Mouse (Mus musculus) E14TG2a.4 (cell line): ENCODE results near the gene Adprm.
A peak's percentile ranks its signal among the peaks of the same experiment; 100 is the strongest.

Source experiments
- H3K27me3 ChIP-seq: 2 replicates; pipeline ENCODE4 v1.6.1; 2014; ENCODE audit warnings: low read length, control low read depth; ENCODE audit not compliant: insufficient read depth
- H3K36me3 ChIP-seq: 2 replicates; pipeline ENCODE4 v1.6.1; 2014; ENCODE audit warnings: low read length, control low read depth; ENCODE audit not compliant: insufficient read depth
- H3K4me1 ChIP-seq: replicated peaks from 2 replicates; pipeline ENCODE4 v1.6.1; 2014; ENCODE audit warnings: low read depth, low read length, control low read depth
- H3K4me3 ChIP-seq: replicated peaks from 2 replicates; pipeline ENCODE4 v1.5.1; 2014; ENCODE audit warnings: mild to moderate bottlenecking, low read length
- H3K9me3 ChIP-seq: 2 replicates; pipeline ENCODE4 v1.6.1; 2014; ENCODE audit warnings: low read length, control low read depth
- CTCF ChIP-seq: conservative IDR thresholded peaks from 2 replicates; pipeline ENCODE4 v1.5.1; 2014; ENCODE audit warnings: low read length
- NANOG ChIP-seq: IDR thresholded peaks from 2 replicates; pipeline ENCODE4 v1.6.1; 2014; ENCODE audit warnings: borderline replicate concordance, low read length, mixed read lengths
- POU5F1 ChIP-seq: IDR thresholded peaks from 2 replicates; pipeline ENCODE4 v1.6.1; 2014; ENCODE audit warnings: low read length, borderline replicate concordance

Gene Adprm

DNA sequence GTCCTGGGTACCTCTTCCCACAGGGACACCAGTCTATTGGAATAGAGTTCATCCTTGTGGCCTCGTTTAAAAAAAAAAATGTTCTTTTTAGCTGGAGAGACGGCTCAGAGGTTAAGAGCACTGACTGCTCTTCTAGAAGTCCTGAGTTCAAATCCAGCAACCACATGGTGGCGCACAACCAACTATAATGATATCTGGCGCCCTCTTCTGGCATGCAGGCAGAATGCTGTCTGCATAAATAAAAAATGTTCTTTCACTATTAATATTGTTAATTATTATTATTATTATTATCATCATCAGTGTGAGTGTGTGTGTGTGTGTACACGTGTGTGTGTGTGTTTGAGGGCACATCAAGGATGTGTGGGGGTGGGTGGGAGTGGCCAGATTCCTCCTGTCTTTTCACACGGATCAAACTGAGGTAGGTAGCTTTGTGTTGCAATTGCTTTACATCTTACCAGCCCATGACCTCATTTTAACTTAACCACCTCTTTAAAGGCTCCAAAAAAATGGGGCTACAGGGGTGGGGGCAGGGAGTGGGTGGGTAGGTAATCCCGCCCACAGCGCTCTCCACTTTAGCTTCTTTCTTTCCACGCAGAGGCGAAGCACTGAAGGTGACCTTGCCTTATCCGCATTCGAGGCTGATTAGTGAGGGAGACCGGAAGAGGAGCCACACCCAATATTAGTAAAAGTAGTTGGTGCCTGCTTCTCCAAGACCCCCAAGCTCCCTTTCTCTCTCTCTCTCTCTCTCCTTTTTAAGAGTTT lies 29.9 kb downstream of the Adprm start:
- H3K9me3 ChIP-seq: no peaks in the 10 kb centered on the region
- H3K27me3 ChIP-seq: no peaks in the 10 kb centered on the region
- H3K4me1 ChIP-seq: peaks cover 73% of the 10 kb centered on the region
- no peak overlapping the region for H3K4me3 ChIP-seq
- peaks cover 3% of the 10 kb centered on the region; the same call in 1 of the 2 replicates for H3K36me3 ChIP-seq
- no peak for TF ChIP-seq POU5F1
- TF ChIP-seq CTCF: peak; percentile 79

DNA sequence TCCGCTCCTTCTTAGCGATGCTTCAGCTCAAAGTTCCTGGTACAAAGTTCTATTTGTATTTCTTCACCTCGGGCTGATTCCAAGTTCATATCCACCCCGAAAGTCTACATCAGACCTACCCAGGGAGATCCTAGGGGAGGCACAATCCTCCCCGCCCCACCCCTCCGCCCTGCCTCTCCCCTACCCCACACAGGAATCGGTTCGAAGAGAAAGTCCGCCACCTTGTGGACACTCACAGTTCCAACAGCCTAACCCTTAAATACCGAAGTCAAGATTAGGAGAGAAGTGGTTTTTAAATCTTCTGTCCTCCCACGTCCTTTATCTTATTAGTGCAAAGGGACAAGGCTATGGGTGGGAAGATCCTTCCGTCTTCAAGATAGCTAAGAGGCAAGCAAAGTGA lies 31.4 kb downstream of the Adprm start:
- Histone ChIP-seq H3K4me3 (peak overlapping the region; percentile 11; the same call in 1 of the 2 replicates), H3K4me1 (peaks cover 82% of the 10 kb centered on the region), H3K9me3 (no peaks in the 10 kb centered on the region), H3K36me3 (no peaks in the 10 kb centered on the region), H3K27me3 (no peaks in the 10 kb centered on the region)
- no peak for TF ChIP-seq NANOG
- TF ChIP-seq CTCF: peak; percentile 49
- no peak for TF ChIP-seq POU5F1

DNA sequence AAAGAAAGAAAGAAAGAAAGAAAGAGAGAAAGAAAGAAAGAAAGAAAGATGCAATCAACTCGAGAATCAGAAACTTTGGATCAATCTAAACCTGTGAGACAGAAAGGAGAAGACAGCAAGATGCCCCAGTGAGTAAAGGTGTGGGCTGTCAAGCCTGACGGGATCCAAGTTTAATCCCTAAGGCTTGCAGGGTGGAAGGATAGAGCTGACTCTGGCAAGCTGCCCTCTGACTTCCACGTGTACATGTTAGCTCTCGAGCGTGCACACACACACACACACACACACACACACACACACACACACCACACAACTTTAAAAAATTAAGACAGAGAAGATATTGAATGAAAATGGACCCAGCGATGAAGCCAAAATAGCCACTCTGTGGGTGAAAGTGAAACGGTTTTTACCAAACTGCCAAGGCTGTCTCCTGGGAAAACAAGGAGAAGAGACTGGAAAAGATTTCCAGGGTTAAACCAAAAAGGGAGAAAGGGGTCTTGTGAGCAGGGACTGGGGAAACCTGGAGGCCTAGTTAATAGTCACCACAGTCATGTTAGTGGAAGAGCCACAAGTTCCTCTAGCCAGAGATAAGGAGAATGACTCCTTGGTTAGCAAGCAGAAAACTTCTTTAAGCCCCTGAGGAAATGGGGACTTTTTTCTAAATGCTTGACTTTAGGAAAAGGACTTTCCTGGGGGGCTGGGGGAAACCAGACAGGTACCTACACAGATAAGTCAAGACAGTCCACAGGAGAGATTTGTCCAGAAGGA lies 32.5 kb downstream of the Adprm start:
- TF ChIP-seq POU5F1 (no peak), NANOG (no peak), CTCF (no peak)
- no peak overlapping the region for H3K4me3 ChIP-seq
- no peaks in the 10 kb centered on the region for H3K36me3 ChIP-seq
- no peaks in the 10 kb centered on the region for H3K27me3 ChIP-seq
- no peaks in the 10 kb centered on the region for H3K9me3 ChIP-seq
- peaks cover 85% of the 10 kb centered on the region for H3K4me1 ChIP-seq

DNA sequence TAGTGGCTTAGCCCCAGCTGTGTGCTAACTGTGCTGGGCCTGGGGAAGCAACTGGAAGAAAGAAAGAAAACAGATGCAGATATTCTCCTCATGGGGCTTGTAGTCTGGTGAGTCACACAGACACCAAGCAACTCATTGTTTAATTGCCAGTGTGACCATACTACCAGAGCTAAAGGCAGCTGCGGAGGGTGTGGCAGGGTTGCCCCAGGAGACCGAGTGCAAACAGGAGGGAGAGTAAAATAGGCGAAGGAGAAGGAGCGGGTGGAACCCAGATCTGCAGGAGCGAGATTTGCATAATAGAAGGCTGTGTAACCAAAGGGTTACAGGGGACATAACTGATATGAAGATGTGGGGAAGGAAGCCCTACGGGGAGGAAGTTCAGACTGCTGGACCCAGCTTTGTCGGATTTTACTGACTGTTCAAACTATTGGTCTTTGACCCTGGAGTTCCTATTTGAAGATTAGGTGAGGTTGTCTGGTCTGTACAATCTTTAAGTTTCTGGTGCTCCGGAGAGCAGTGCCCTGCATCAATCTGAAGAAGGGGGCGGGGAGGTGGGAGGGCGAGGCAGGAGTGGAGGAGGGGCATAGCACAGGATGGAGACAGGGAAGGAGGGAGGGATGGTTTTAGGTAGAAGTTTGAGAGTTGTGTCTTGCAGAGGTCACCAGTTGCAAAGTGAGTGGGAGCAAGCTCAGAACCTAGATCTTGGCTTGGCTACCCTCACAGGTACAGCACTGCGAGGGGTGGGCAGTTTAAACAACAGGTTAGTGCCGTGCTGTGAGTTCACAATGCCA lies 34.4 kb downstream of the Adprm start:
- TF ChIP-seq POU5F1: peak; percentile 34; the same call in 1 of the 2 replicates
- TF ChIP-seq NANOG: no peak
- Histone ChIP-seq H3K27me3 (no peaks in the 10 kb centered on the region), H3K4me1 (peaks cover 91% of the 10 kb centered on the region), H3K36me3 (0 out of 2 replicates have a peak, but pooled peaks cover 4% of the 10 kb centered on the region), H3K9me3 (no peaks in the 10 kb centered on the region), H3K4me3 (peak overlapping the region; percentile 71)

DNA sequence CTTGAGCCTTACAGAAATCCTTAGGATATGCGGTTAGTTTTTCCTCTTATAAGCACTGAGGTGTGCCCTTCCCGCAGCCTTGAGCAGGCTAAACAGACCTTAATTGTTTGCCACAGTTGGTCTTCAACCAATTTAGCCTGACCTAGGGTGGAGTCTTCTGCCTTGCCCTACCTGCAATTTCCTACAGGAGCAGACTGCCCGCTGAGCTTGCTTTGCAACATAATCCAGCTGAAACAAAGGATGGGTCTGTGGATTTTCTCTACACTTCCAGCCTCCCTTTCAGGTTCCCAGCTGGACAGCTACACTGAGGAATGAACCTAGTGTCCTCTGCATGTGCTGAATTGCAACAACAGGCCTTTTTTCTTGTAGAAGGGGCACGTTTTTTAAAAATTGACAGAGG lies 40.8 kb downstream of the Adprm start:
- 0 out of 2 replicates have a peak, but pooled peaks cover 4% of the 10 kb centered on the region for H3K36me3 ChIP-seq
- H3K4me1 ChIP-seq: peaks cover 92% of the 10 kb centered on the region
- no peaks in the 10 kb centered on the region for H3K9me3 ChIP-seq
- TF ChIP-seq NANOG (peak; percentile 82), CTCF (no peak)
- H3K27me3 ChIP-seq: no peaks in the 10 kb centered on the region
- peak overlapping the region; percentile 72 for H3K4me3 ChIP-seq

DNA sequence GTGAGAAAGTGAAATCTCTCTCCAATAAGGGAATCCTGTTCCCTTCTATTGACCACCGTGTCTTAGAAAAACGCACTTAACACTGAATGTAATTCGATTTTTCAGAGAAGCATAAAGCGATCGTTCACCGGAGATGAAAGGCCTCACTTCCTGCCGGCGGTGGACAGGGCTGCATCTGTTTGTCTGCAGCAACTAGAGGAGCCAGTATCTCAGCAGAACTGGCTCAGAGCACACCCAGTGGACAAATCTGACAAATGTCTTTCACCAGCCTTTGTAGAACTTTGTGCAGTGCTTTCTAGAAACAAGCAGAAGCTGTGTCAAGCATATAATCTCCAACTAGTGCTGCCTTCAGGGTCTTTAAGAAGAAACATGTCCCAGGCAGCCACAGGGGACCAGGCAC lies 42.0 kb downstream of the Adprm start:
- H3K4me3 ChIP-seq: peak overlapping the region; percentile 72
- TF ChIP-seq NANOG (no peak), CTCF (no peak), POU5F1 (no peak)

DNA sequence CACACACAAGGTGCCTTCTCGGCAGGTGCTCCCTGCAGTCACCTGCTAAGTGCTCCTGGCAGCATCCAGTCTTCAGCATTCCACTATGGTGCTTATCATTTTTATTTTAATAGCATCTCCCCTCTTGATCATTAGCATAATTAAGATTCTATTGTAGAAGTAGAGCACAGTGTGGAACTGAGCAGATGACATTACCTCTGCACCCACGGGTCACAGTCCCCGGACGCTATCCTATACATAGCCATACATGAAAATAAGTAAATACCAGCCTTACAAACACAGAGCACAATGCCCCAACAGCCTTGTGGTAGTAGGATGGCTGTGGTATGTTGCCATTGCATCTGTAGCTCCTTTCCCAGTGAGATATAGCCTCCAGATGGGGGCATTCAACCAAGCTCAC lies 43.9 kb downstream of the Adprm start:
- H3K27me3 ChIP-seq: no peaks in the 10 kb centered on the region
- H3K4me3 ChIP-seq: 0 out of 2 replicates have a peak overlapping the region, but pooled peaks have one; percentile 37
- peaks cover 13% of the 10 kb centered on the region for H3K9me3 ChIP-seq
- no peaks in the 10 kb centered on the region for H3K36me3 ChIP-seq
- TF ChIP-seq CTCF (no peak), POU5F1 (no peak), NANOG (no peak)
- peaks cover 67% of the 10 kb centered on the region for H3K4me1 ChIP-seq

More for the DNA sequence above, 42.0 kb downstream of the Adprm start:
- 0 out of 2 replicates have a peak, but pooled peaks cover 4% of the 10 kb centered on the region for H3K36me3 ChIP-seq
- H3K27me3 ChIP-seq: no peaks in the 10 kb centered on the region
- peaks cover 12% of the 10 kb centered on the region for H3K9me3 ChIP-seq
- H3K4me1 ChIP-seq: peaks cover 86% of the 10 kb centered on the region

DNA sequence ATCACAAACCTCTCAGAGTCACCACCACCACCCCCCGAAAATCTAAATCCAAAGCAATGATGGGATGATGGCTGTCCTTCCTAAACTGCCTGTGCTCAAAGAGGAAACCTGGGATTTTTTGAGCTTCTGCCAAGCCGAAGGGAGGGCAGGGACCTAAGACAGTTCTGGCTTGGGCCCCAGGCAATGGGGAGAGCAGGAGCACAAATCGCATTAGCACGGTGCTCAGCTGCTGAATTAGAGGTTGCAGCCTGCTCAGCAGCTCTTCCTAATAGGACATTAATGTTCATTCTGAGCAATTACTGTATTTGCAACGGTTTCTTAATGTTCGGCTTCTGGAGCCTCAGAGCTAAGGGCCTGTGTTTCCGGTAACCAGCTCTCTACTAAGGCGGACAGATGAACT lies 44.4 kb downstream of the Adprm start:
- no peaks in the 10 kb centered on the region for H3K36me3 ChIP-seq
- peaks cover 13% of the 10 kb centered on the region for H3K9me3 ChIP-seq
- peaks cover 65% of the 10 kb centered on the region for H3K4me1 ChIP-seq
- peak overlapping the region; percentile 37; the same call in 1 of the 2 replicates for H3K4me3 ChIP-seq
- TF ChIP-seq POU5F1 (no peak), CTCF (no peak), NANOG (no peak)
- no peaks in the 10 kb centered on the region for H3K27me3 ChIP-seq
